In genomic region chr4:70260419-70260807, GRCm38 (mm10) we compare ENCODE assay signal across 20 mouse cellular contexts.
DNase-seq lines count a peak whose midpoint lies in the region; ATAC-seq lines count a peak whose summit lies in the region.
"Had no signal": no experiment of that assay in that cellular context is flagged by ENCODE, and none has a peak within 500 bp of the region (broad histone marks: within the 10 kb centered on the region; RNA-seq: fewer than 3 reads in every experiment).

No protein-coding gene starts in this region.

- no peaks in the 10 kb centered on the region for H3K27me3 ChIP-seq in forebrain, embryonic 15.5 days
- H3K27me3 ChIP-seq in forebrain, embryonic 11.5 days (ENCODE audit: control insufficient read depth, insufficient read depth, low read length), result no peaks in the 10 kb centered on the region
- H3K27me3 ChIP-seq in kidney, embryonic 14.5 days (ENCODE audit: control insufficient read depth, insufficient read depth, low read length), result no peaks in the 10 kb centered on the region
- H3K27me3 ChIP-seq: CH12.LX; embryonic facial prominence, embryonic 12.5 days; stomach, embryonic 15.5 days had no signal

- ATAC-seq in forebrain, embryonic 15.5 days (replicated peaks), result no peak; the same call in 1 of the 2 replicates
- no peak for ATAC-seq in forebrain, embryonic 11.5 days (replicated peaks; ENCODE audit: low FRiP score)
- peak; percentile 52; the same call in 1 of the 2 replicates for ATAC-seq in kidney, embryonic 14.5 days (ENCODE audit: low FRiP score, low TSS enrichment)

- no peaks in the 10 kb centered on the region for H3K9me3 ChIP-seq in forebrain, embryonic 15.5 days
- H3K9me3 ChIP-seq in forebrain, embryonic 11.5 days (ENCODE audit: control insufficient read depth, low read length), result no peaks in the 10 kb centered on the region
- no peaks in the 10 kb centered on the region for H3K9me3 ChIP-seq in kidney, embryonic 14.5 days (ENCODE audit: control insufficient read depth, low read length)
- H3K9me3 ChIP-seq: embryonic facial prominence, embryonic 12.5 days; limb, embryonic 10.5 days; stomach, embryonic 15.5 days had no signal

- no peak for DNase-seq in forebrain, embryonic 11.5 days (ENCODE audit: low spot score)
- no peak for DNase-seq in kidney, postnatal 14 days
- DNase-seq in cerebellum, adult 11 months, result peak; percentile 26
- DNase-seq in cerebellum, adult 9-10 months, result peak; percentile 46
- DNase-seq in gastrocnemius, postnatal 25 days, result no peak
- no peak for DNase-seq in frontal cortex, adult 2 months (ENCODE audit: extremely low spot score in 1 of 2, low spot score in 1 of 2)
- DNase-seq: adrenal gland, postnatal 25 days; heart, postnatal 10 days; kidney, adult 11 months; lung, adult 18-20 months; lung, postnatal 14 days had no signal

- peaks cover 17% of the 10 kb centered on the region for H3K36me3 ChIP-seq in forebrain, embryonic 15.5 days
- H3K36me3 ChIP-seq in forebrain, embryonic 11.5 days (ENCODE audit: control insufficient read depth, insufficient read depth, low read length), result no peaks in the 10 kb centered on the region; the same call in 1 of the 2 replicates
- H3K36me3 ChIP-seq in kidney, embryonic 14.5 days (ENCODE audit: control insufficient read depth, insufficient read depth, low read length), result peaks cover 42% of the 10 kb centered on the region

- no peak overlapping the region for H3K4me2 ChIP-seq in forebrain, embryonic 15.5 days (replicated peaks)
- no peak overlapping the region for H3K4me2 ChIP-seq in forebrain, embryonic 11.5 days (ENCODE audit: low read depth, low read length, severe bottlenecking)
- no peak overlapping the region for H3K4me2 ChIP-seq in kidney, embryonic 14.5 days (replicated peaks; ENCODE audit: low read depth, low read length)
- H3K4me2 ChIP-seq: embryonic facial prominence, embryonic 12.5 days; heart, embryonic 11.5 days; stomach, embryonic 15.5 days had no signal

- WGBS in forebrain, embryonic 15.5 days, result 82% methylated on average over 11 of the region's 11 CpGs
- WGBS in forebrain, embryonic 11.5 days, result 90% methylated on average over 11 of the region's 11 CpGs
- WGBS in kidney, embryonic 14.5 days, result 80% methylated on average over 11 of the region's 11 CpGs

- H3K27ac ChIP-seq in forebrain, embryonic 15.5 days (replicated peaks), result peak overlapping the region; percentile 64
- no peak overlapping the region for H3K27ac ChIP-seq in forebrain, embryonic 11.5 days (ENCODE audit: low read depth, low read length)
- no peak overlapping the region for H3K27ac ChIP-seq in kidney, embryonic 14.5 days (ENCODE audit: low read depth, low read length)
- H3K27ac ChIP-seq: embryonic facial prominence, embryonic 12.5 days; kidney, postnatal 0 days; limb, embryonic 10.5 days; stomach, embryonic 15.5 days had no signal

- H3K4me3 ChIP-seq in forebrain, embryonic 15.5 days, result no peak overlapping the region
- no peak overlapping the region for H3K4me3 ChIP-seq in forebrain, embryonic 11.5 days (ENCODE audit: low read depth, low read length)
- H3K4me3 ChIP-seq in kidney, embryonic 14.5 days (ENCODE audit: low read length), result no peak overlapping the region
- H3K4me3 ChIP-seq: embryonic facial prominence, embryonic 12.5 days; erythroblast, embryonic 14.5 days; limb, embryonic 10.5 days; stomach, embryonic 15.5 days had no signal

- peaks cover 25% of the 10 kb centered on the region for H3K4me1 ChIP-seq in forebrain, embryonic 15.5 days
- H3K4me1 ChIP-seq in forebrain, embryonic 11.5 days (replicated peaks; ENCODE audit: control insufficient read depth, insufficient read depth, low read length), result no peaks in the 10 kb centered on the region
- H3K4me1 ChIP-seq in kidney, embryonic 14.5 days (ENCODE audit: control insufficient read depth, insufficient read depth, low read length), result no peaks in the 10 kb centered on the region
- H3K4me1 ChIP-seq: embryonic facial prominence, embryonic 12.5 days; limb, embryonic 10.5 days; stomach, embryonic 15.5 days had no signal

- H3K9ac ChIP-seq in forebrain, embryonic 15.5 days (replicated peaks), result no peak overlapping the region
- no peak overlapping the region for H3K9ac ChIP-seq in forebrain, embryonic 11.5 days (ENCODE audit: low read length)
- H3K9ac ChIP-seq in kidney, embryonic 14.5 days (ENCODE audit: low read depth, low read length), result no peak overlapping the region
- H3K9ac ChIP-seq: embryonic facial prominence, embryonic 12.5 days; stomach, embryonic 15.5 days had no signal

Comparison
In these comparisons a context has a peak if more than half of its experiments do, and no peak if none do; other contexts are left out.
1. DNase-seq: peak in cerebellum, adult 11 months (single experiment) and cerebellum, adult 9-10 months (single experiment); none in forebrain, embryonic 11.5 days (single experiment), kidney, postnatal 14 days (single experiment), gastrocnemius, postnatal 25 days (single experiment) and frontal cortex, adult 2 months (0 of 2).